Mouse (Mus musculus): Measurements from ENCODE around the gene Hdac5.

DNA sequence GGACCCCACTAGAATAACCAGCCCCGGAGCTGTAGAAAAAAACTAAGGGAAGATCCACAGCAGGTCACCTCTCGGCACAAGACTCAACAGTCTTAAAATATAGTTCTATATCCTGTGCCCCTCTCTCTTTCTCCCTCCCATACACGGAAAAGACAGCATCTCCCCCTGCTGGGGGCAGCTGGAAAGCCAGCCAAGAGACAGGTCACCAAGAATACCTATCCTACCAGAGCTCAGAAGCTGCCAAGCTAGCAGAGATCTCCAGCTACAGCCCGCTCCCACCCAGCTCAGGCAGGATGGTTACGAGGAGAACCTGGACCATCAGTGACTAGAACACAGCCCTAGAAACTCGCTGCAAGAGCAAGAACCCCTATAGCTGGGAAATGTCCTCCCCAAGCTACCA, 6.8 kb downstream of the Hdac5 start:
- peak; percentile 28; the same call in 1 of the 2 replicates for TF ChIP-seq CTCF (IDR thresholded peaks at IDR 0.05; ENCODE audit: control insufficient read depth, insufficient read depth, insufficient replicate concordance, low read depth, low read length)
- TF ChIP-seq POLR2A (IDR thresholded peaks at IDR 0.05; ENCODE audit: control insufficient read depth, low read depth, low read length) = no peak
